Mouse (Mus musculus) monocyte, adult 5-6 weeks (primary cell): Measurements from ENCODE around the gene Olfr1411. TPM values are rescaled to one million over a fixed set of nuclear protein-coding genes. Genes with fewer than 3 reads are reported as not detected.

Experiments
- ATAC-seq: fragments of 153-309, 156-312 bp; replicated peaks from 2 replicates; pipeline ENCODE4 v1.8.0; 2017; ENCODE audit warnings: mild to moderate bottlenecking; ENCODE audit not compliant: low TSS enrichment, insufficient number of reproducible peaks, severe bottlenecking, poor library complexity, low FRiP score
- total RNA-seq: library from RNA; stranded (forward); fragments of 200-1000, 200-491, 200-594 nt; gene quantifications from 3 replicates; pipeline ENCODE4 v1.2.3, GENCODE M21; 2017

Olfr1411 gene
- not detected in 3 replicates for total RNA-seq

DNA sequence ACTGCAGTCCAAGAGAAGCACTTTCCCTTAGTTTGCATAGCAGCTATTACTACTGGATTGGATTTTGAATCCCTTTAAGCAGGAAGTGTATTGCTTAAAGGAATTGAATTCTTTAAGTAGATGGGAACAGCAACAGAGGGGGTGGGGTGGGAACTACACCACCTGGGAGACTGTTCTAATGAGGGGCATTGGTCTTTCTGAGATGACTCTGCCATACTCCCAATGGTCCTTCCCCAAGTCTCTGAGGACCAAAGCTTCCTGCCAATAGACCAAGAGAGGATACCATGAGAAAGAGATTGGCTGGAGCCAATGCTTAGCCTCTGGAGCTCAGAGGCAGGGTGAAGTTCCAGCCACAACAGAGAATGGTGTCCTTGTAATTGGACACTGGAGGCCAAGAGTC is at the start of gene Olfr1411:
TSS of gene Olfr1411 (plus strand) at position 301 of the 400 bp plus-strand sequence.
- no peak for ATAC-seq

GRCm38 (mm10) chr1:92545929-92546328 is 48.3 kb upstream of the Olfr1411 start:
- ATAC-seq = no peak

- ATAC-seq = no peak
Observed at GRCm38 (mm10) chr1:92571022-92571421, 23.2 kb upstream of the Olfr1411 start, which contains the start of gene Olfr1413. Olfr1413 (plus strand) TSS chr1:92571322.

- no peak for ATAC-seq
Observed at GRCm38 (mm10) chr1:92585479-92585878, 8.7 kb upstream of the Olfr1411 start, which contains the start of gene Olfr1412. Olfr1412 (plus strand) TSS chr1:92585779.

DNA sequence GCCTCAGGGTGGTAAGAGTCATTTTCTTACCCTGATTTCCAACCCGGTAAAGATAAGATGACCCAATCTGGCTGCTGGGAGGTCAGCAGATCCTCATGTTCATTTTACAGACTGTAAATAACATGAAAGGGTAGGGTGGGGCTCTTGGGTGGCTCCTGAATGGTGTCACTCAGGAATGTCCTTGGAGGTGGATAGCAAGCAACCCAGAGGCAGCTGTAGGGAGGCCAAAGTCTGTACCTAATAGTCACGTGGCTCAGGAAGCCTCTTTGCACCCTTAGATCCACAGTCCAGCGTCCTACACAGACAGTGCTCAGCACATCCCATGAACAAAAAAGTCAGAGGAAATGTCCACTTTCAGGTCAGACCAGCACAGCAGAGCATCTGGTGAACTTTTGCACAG is 1.8 kb downstream of the Olfr1411 start:
- no peak for ATAC-seq

DNA sequence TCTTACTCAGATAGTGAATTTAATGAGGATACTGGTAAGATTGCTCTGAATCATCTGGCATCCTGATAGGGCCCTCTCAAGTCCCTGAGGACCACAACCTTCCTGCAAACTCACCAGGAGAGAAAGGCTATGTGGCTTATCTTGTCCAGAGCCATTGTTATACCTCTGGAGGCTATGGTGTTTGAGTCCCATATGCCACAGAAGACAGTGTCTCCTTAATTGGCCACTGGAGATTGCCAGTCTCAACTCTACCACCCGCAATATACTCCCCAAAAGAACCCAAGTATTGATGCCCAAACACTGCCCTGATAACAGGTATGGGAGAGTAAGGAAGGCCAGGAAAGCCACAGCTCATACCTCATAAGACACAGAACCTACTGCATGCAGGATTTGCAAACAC is 11.3 kb downstream of the Olfr1411 start, which contains the start of gene Olfr1410:
TSS of gene Olfr1410 (plus strand) at position 301 of the 400 bp plus-strand sequence.
- ATAC-seq = no peak

DNA sequence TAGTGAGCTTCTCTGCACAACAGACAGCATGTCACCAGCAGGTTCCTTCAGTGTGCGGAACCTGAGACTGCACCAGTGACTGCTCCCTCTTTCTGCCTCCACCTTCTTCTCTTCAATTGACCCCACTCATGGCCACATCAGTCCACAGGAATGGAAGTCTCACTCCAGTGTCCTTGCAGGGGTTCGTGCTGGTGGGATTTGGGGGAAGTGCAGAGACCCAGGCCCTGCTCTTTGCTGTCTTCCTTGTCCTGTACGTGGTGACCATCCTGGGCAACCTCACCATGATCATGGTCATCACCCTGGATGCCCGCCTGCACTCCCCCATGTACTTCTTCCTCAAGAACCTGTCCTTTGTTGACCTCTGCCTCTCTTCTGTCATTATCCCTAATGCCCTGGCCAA is 13.5 kb downstream of the Olfr1411 start:
- ATAC-seq = no peak

DNA sequence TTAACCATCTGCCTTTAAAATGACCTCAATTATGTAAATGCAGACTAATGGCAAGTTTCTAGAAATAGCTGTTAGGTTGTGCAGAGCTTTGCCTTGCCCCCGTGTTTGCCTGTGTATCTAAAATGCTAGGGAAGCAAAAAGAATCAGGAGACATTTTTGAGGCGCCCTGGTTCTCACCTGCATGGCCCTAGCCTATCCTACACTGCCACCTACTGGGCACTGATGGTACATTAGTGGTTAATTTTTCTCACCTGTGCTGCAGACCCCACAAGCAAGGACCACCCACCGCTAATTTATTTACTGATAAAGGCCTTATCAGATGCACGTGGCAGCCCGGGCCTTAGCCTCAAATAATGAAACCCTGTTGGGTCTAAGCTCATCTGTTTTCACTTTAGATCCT is 16.8 kb downstream of the Olfr1411 start:
- ATAC-seq = no peak

DNA sequence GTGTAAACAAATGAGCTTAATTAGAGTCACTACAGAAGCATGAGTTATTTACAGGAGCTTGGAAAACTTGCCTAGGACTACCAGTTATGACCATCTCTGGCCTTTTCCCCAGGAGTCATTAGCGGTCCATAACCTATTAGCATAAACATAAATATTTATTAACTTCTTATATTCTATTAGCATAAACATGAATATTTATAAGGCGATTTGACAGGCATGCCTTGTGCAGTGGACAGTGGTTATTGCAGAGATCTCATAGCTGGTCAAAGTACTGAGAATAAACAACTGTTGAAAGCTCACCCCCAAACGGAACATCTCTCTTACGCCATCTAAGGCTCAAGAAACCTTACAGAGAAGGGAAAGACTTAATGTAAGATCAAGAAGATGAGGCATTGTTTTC is 19.0 kb downstream of the Olfr1411 start:
- ATAC-seq = no peak

DNA sequence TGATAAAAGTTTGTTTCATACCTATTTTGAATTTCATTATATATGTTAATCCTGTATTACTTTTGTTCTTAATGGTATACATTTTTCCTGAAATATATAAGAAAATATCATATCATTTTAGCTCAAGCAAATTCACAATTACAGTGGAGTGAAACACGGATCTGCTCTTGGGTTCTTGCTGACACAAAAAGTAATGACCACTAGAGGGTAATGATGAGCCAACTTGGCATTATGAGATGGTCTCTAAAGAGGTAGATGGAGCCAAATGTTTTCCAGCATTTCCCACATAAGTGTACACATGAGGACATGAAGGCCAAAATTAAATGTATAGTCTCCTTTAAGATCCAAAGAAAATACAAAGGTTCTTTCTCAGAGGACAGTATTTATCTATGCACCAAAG is 20.3 kb downstream of the Olfr1411 start:
- no peak for ATAC-seq

DNA sequence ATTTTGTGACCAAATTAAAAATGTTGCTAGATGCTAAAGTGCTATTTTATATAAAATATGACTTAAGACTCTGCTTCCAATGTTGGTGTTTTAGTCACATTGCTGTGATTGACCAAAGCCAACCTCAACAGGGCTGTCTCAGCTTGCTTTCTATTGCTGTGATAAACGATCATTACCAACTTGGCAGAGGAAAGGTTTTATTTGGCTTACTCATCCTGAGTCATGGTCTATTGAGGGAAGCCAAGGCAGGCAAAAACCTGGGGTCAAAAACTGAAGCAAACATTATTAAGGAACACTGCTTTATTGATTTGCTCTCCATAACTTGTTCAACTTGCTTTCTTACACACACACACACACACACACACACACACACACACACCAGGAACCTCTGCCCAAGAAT is 21.8 kb downstream of the Olfr1411 start:
- no peak for ATAC-seq

DNA sequence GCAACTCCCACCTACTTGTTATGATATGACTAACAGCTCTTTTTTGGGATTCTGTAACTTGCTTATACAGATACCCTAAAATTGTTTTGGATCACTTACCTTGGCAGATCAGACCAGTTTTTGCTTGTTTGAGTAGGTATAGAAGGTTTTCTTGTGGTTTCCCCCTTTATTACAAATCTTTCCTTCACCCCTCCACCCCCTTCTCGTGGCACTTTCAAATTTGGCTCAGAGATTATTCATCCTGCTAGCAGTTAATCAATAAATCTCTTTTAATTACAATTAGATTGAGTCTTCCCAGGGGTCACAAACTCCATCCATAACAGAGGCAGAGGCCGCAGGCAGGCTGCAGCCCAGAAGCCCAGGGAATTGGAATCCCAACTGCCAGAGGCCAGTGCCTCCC is 23.3 kb downstream of the Olfr1411 start, which contains the start of gene Olfr12:
TSS of gene Olfr12 (plus strand) at position 301 of the 400 bp plus-strand sequence.
- no peak for ATAC-seq

DNA sequence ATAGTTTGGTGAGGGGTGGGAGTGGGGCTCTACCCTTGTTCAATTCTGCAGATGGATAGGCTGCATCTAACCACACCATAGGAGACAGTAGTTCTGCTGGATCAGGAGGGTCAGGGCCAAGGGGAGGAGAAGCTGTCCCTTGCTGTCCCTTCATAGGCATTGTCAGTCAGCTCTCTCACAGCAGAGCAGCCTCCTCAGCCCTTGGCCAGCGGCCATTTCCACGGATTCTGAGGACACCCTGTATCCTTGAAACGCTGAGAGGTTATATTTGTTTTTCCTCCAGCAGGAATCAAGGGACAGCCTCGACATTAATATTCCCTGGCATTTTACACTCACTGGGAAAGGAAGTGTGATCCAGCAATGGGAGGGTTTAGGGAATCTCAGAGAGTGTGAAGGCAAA is 24.1 kb downstream of the Olfr1411 start:
- ATAC-seq = no peak

DNA sequence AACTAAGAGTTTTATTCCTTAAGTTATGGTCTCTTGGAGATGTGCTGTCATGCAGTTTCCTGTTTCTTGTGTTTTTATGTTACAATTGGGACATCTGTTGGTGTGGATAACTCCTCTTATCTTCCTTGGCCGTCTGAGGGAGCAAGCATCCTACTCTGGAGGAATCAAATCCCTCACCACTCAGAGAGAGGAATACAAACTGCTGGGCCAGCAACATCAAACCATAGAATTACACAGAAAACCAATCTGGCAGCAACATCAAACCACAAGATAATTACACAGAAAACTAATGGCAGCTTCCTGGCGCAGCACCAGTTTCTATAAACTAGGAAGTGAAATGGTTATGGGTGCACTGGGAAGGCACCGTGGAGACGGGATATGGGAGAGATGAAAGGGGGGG is 34.0 kb downstream of the Olfr1411 start:
- no peak for ATAC-seq

DNA sequence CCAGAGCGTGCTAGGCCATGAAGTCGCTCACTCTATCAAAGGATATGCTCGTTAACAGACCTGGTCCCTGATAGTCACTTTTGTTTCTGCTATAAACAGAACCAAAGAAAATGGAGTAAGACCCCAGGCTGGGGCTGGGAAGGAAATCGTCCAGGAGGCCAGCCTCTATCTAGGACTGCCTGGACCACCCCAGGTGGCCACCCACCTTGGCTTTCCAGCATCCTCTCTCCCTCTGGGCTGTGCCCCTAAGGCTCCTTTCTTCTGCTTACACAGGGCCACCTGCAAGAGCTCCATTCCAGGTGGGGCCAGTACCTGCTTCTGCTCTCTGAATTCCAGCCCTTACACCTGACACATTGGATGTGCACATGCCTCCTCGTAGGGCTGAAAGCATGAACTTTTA is 38.0 kb downstream of the Olfr1411 start:
- ATAC-seq = no peak

GRCm38 (mm10) chr1:92632948-92633347 is 38.7 kb downstream of the Olfr1411 start:
- ATAC-seq = no peak

GRCm38 (mm10) chr1:92633726-92634125 is 39.5 kb downstream of the Olfr1411 start:
- no peak for ATAC-seq

GRCm38 (mm10) chr1:92634569-92634968 is 40.4 kb downstream of the Olfr1411 start:
- ATAC-seq = no peak

- no peak for ATAC-seq
Observed at GRCm38 (mm10) chr1:92634976-92635599, 40.9 kb downstream of the Olfr1411 start.

DNA sequence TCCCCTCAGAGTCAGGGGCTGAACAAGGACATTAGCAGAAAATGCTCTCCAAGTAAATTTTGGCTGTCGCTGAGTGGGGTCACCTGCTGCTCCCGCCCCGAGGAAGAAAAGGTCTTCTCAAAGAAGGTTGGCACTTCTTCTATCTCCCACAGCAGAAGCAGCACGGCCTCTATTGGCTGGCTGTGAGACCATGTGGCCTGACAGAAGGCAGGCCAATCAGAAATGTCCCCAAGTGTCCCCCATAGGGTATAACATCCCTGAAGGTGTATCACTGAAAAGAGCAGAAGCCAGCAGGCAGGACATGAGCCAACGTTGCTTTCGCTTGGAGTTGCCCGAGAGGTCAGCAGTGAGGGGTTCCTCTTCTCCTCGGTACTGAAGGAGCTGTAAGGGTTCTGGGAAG is 41.8 kb downstream of the Olfr1411 start:
- ATAC-seq = no peak

GRCm38 (mm10) chr1:92636676-92637075 is 42.5 kb downstream of the Olfr1411 start:
- ATAC-seq = no peak
